Mouse (Mus musculus) heart, adult 2 months (tissue): ENCODE measurements at regions not wholly inside any gene's neighbourhood (a gene's known extent, or its start where the extent isn't known, plus 50 kb on each side); places are given as distances from the start of the nearest gene placed in this dataset.

Experiments
- CTCF ChIP-seq: fragments of 200-600 bp; IDR thresholded peaks from 2 replicates; pipeline ENCODE4 v1.8.1; 2022; ENCODE audit warnings: antibody characterized with exemption, mild to moderate bottlenecking, moderate library complexity
- EP300 ChIP-seq: fragments of 200-500 bp; IDR thresholded peaks from 2 replicates; pipeline ENCODE4 v1.6.1; 2011; ENCODE audit warnings: low read depth, low read length, control low read depth; ENCODE audit not compliant: insufficient read depth

DNA sequence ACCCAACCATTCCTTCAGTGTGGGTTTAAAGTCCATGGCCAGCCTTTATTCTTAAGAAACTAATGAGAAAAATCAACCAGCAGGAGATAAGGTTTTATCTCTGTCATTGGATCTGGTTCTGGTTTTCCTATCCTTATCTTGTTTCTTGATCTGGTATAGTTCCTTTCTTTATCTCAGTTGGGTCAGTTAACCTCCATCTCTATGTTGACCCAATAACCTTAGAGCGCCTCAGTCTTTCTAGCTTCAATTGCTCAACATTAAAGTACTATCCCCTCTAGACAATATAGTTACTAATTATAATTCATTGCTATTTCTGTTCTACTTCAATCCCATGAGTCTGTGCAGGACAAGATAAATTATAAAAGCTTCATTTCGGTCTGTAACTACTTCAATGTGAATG, 56.7 kb downstream of the Rpl36a-ps1 start:
- TF ChIP-seq CTCF (no peak), EP300 (no peak)
